In the genomic region with DNA sequence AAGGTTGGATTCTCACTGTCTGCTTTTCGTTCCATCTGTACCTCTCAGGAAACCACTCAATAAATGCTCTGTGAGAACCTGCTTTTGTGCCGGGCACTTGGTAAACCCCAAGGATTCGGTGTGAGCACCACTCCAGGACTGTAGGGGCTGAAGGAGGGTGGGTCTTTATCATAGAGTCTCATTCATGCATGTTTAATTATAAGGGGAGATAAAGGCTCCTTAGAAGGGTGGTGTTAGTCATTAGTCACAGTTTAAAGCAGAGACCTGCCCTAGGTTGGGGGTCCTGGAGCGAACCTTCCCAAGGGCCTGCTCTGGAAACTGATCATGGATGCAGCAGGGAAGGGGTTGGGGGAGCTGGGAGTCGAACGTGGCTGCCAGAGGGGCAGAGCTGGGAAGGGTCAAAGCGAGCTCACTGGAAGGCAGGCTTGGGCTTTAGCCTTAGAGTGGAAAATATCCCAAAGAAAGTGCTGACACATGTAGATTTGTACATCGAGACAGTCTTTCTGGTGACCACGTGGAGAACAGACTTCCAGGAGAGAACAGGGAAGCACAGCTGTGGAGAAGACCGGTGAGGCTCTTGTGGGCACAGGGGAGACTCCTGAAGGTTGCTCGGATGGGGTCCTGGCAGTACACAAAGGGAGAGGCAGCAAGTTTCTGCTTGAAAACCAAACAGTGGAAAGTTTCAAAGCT, we compare ENCODE assay signal across 1 mouse cellular context.
TF ChIP-seq lines count a peak whose summit lies in the region.

No protein-coding gene starts in this region.

TF ChIP-seq in MEL, 35 proteins besides CTCF, POLR2A, EP300 and RAD21:
- no peak for TF ChIP-seq MEF2A (IDR thresholded peaks at IDR 0.05; ENCODE audit: extremely low read depth, insufficient replicate concordance, low read depth, low read length, poor library complexity, severe bottlenecking)
- 0 out of 2 replicates have a peak, but pooled peaks have one; percentile 41 for TF ChIP-seq ETS1 (IDR thresholded peaks at IDR 0.05; ENCODE audit: low read depth, low read length)
- TF ChIP-seq SIN3A (IDR thresholded peaks at IDR 0.05; ENCODE audit: low read length): peak; percentile 41; the same call in 1 of the 2 replicates
- peak; percentile 72 for TF ChIP-seq GATA1 (IDR thresholded peaks at IDR 0.05; ENCODE audit: low read depth, low read length)
- TF ChIP-seq UBTF (IDR thresholded peaks at IDR 0.05; ENCODE audit: borderline replicate concordance, insufficient read depth, low read depth, low read length): no peak
- TF ChIP-seq CHD1 (IDR thresholded peaks at IDR 0.05; ENCODE audit: low read depth, low read length): 0 out of 2 replicates have a peak, but pooled peaks have one; percentile 22
- peak; percentile 59; the same call in 1 of the 2 replicates for TF ChIP-seq MAFK (IDR thresholded peaks at IDR 0.05; ENCODE audit: borderline replicate concordance, low read depth, low read length)
- TF ChIP-seq POLR2AphosphoS2 (IDR thresholded peaks at IDR 0.05; ENCODE audit: low read length): no peak
- peak; percentile 76; the same call in 1 of the 2 replicates for TF ChIP-seq MAZ (IDR thresholded peaks at IDR 0.05; ENCODE audit: low read depth, low read length)
- 0 out of 2 replicates have a peak, but pooled peaks have one; percentile 15 for TF ChIP-seq MYC (IDR thresholded peaks at IDR 0.05; ENCODE audit: low read depth, low read length)
- no peak; the same call in 1 of the 2 replicates for TF ChIP-seq MAX (IDR thresholded peaks at IDR 0.05; ENCODE audit: low read length)
- TF ChIP-seq POLR2AphosphoS5 (IDR thresholded peaks at IDR 0.05; ENCODE audit: borderline replicate concordance, low read depth, low read length): no peak
- peak; percentile 34 for TF ChIP-seq TAL1 (IDR thresholded peaks at IDR 0.05; ENCODE audit: low read length)
- TF ChIP-seq HCFC1 (IDR thresholded peaks at IDR 0.05; ENCODE audit: low read depth, low read length): 0 out of 2 replicates have a peak, but pooled peaks have one; percentile 31
- TF ChIP-seq SMC3 (IDR thresholded peaks at IDR 0.05; ENCODE audit: low read depth, low read length): no peak
- no peak for TF ChIP-seq ZMIZ1 (IDR thresholded peaks at IDR 0.05; ENCODE audit: low read depth, low read length)
- TF ChIP-seq TCF12 (IDR thresholded peaks at IDR 0.05; ENCODE audit: low read depth, low read length): peak; percentile 73
- TF ChIP-seq GABPA (IDR thresholded peaks at IDR 0.05; ENCODE audit: low read depth, low read length): no peak
- TF ChIP-seq JUND (IDR thresholded peaks at IDR 0.05; ENCODE audit: low read depth, low read length): no peak
- peak; percentile 33; the same call in 1 of the 2 replicates for TF ChIP-seq USF1 (IDR thresholded peaks at IDR 0.05; ENCODE audit: low read depth, low read length)
